Mouse (Mus musculus) lung, embryonic 15.5 days (tissue): ENCODE measurements around the gene Lbhd1. TPM values are rescaled to one million over a fixed set of nuclear protein-coding genes. Genes with fewer than 3 reads are reported as not detected.
"Not testable (repeated sequence)": the region's sequence is repeated elsewhere in the genome, so short reads cannot be mapped to it uniquely, and the experiment has no call there.

Experiments used
- ATAC-seq: fragments of 200-750 bp; cut with Nextera tagmentation; 2 replicates; pipeline ENCODE4 v1.8.0; 2017; ENCODE audit warnings: moderate number of reproducible peaks, borderline replicate concordance; ENCODE audit not compliant: low FRiP score, low TSS enrichment; ENCODE audit errors: extremely low read depth
- H3K27ac ChIP-seq: fragments of 300-500 bp; sonication (generic); 2 replicates; pipeline ENCODE4 v1.5.1; 2015; ENCODE audit warnings: moderate library complexity, mild to moderate bottlenecking, inconsistent platforms
- H3K27me3 ChIP-seq: fragments of 300-500 bp; sonication (generic); 2 replicates; pipeline ENCODE4 v1.6.1; 2015; ENCODE audit warnings: inconsistent platforms
- H3K36me3 ChIP-seq: fragments of 300-500 bp; sonication (generic); 2 replicates; pipeline ENCODE4 v1.6.1; 2015; ENCODE audit warnings: inconsistent platforms
- H3K4me1 ChIP-seq: fragments of 300-500 bp; sonication (generic); 2 replicates; pipeline ENCODE4 v1.6.1; 2015; ENCODE audit warnings: inconsistent platforms
- H3K4me2 ChIP-seq: fragments of 300-500 bp; sonication (generic); 2 replicates; pipeline ENCODE4 v1.6.1; 2015; ENCODE audit warnings: inconsistent platforms, mild to moderate bottlenecking, moderate library complexity
- H3K4me3 ChIP-seq: fragments of 300-500 bp; sonication (generic); 2 replicates; pipeline ENCODE4 v1.5.1; 2015; ENCODE audit warnings: mild to moderate bottlenecking, inconsistent platforms
- H3K9ac ChIP-seq: fragments of 300-500 bp; sonication (generic); 2 replicates; pipeline ENCODE4 v1.6.1; 2015; ENCODE audit warnings: inconsistent platforms
- H3K9me3 ChIP-seq: fragments of 300-500 bp; sonication (generic); 2 replicates; pipeline ENCODE4 v1.6.1; 2016; ENCODE audit warnings: inconsistent platforms
- WGBS: fragments of 180-500 bp; shearing (Covaris S2); methylation state at CpG from one replicate; pipeline ENCODE4 v1.1.7; 2015; 5-methylcytosine and 5-hydroxymethylcytosine counted together
- polyA plus RNA-seq: library from polyadenylated mRNA; unstranded; fragments of >200 nt; fragmentation: Nextera tagmentation; extraction: Ambion mirVana; gene quantifications from 2 replicates; pipeline ENCODE4 v1.2.1, GENCODE M21; 2015

Gene Lbhd1
- 70.5 and 72.7 TPM in 2 replicates for polyA plus RNA-seq

DNA sequence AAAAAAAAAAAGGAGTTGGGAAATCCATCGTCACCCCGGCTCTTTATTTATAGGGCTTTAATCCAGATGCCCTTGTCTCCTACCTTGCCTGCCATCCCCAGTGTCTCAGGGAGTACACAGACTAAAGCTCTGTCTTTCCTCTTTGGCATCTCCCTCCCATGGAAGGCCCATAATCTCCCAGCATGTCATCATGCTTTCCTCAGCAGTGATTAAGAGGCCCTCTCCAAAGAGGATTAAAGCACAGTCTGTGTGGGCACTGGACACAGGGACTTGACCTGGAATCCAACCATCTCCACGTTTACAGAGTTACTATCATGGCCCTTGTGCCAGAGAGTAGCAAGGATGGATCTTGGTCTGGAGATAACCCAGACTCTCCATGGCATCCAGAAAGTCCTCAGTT is at the start of gene Lbhd1, which contains the start of gene Gm49403:
Gene Lbhd1 (plus strand): TSS at position 117 of the 400 bp plus-strand sequence.
Gene Gm49403 (plus strand): TSS at position 315 of the 400 bp plus-strand sequence.
- H3K9ac ChIP-seq = no peak within 1 kb of the TSS
- H3K27ac ChIP-seq = no peak within 1 kb of the TSS
- H3K27me3 ChIP-seq = no peaks in the 10 kb centered on the region
- H3K4me2 ChIP-seq = no peak within 1 kb of the TSS
- H3K9me3 ChIP-seq = no peaks in the 10 kb centered on the region
- H3K36me3 ChIP-seq = no peaks in the 10 kb centered on the region
- no peak within 1 kb of the TSS for H3K4me3 ChIP-seq
- ATAC-seq = no peak
- whole genome bisulfite sequencing = 77% methylated on average over 3 of the region's 3 CpGs
- peaks cover 20% of the 10 kb centered on the region for H3K4me1 ChIP-seq

- WGBS = 96% methylated on average over 10 of the region's 10 CpGs
- H3K9ac ChIP-seq, H3K27ac ChIP-seq, H3K4me3 ChIP-seq, H3K27me3 ChIP-seq, H3K4me2 ChIP-seq, H3K9me3 ChIP-seq, ATAC-seq: not testable (repeated sequence)
- peaks cover 35% of the 10 kb centered on the region for H3K36me3 ChIP-seq
- H3K4me1 ChIP-seq = peaks cover 23% of the 10 kb centered on the region
Measured at GRCm38 (mm10) chr19:8836327-8836726, 47.2 kb upstream of the Lbhd1 start.

GRCm38 (mm10) chr19:8837251-8837791 is 46.2 kb upstream of the Lbhd1 start, which contains the start of gene Bscl2:
Gene Bscl2 (plus strand): TSS chr19:8837467.
- Histone ChIP-seq H3K4me2 (peak within 1 kb of the TSS; percentile 86), H3K27me3 (no peaks in the 10 kb centered on the region), H3K36me3 (peaks cover 26% of the 10 kb centered on the region), H3K4me1 (peaks cover 23% of the 10 kb centered on the region), H3K9ac (peak within 1 kb of the TSS; percentile 72), H3K27ac (peak within 1 kb of the TSS; percentile 98), H3K9me3 (no peaks in the 10 kb centered on the region), H3K4me3 (peak within 1 kb of the TSS; percentile 59)
- WGBS = under 1% methylated on average over 37 of the region's 38 CpGs
- peak; percentile 79 for ATAC-seq

GRCm38 (mm10) chr19:8838041-8838730 is 45.3 kb upstream of the Lbhd1 start:
- no peaks in the 10 kb centered on the region for H3K27me3 ChIP-seq
- peaks cover 23% of the 10 kb centered on the region for H3K36me3 ChIP-seq
- peak overlapping the region; percentile 72 for H3K9ac ChIP-seq
- WGBS = 15% methylated on average over 15 of the region's 15 CpGs
- peak overlapping the region; percentile 86 for H3K4me2 ChIP-seq
- peak overlapping the region; percentile 98 for H3K27ac ChIP-seq
- peak overlapping the region; percentile 59 for H3K4me3 ChIP-seq
- ATAC-seq = peak; percentile 16; the same call in 1 of the 2 replicates
- H3K9me3 ChIP-seq = no peaks in the 10 kb centered on the region
- peaks cover 23% of the 10 kb centered on the region for H3K4me1 ChIP-seq

GRCm38 (mm10) chr19:8839103-8839907 is 44.2 kb upstream of the Lbhd1 start, which contains the start of gene Gng3:
Gene Gng3 (minus strand): TSS chr19:8839194.
- H3K27ac ChIP-seq = peak within 1 kb of the TSS; percentile 98
- peak within 1 kb of the TSS; percentile 86 for H3K4me2 ChIP-seq
- H3K4me3 ChIP-seq = peak within 1 kb of the TSS; percentile 59
- ATAC-seq = no peak
- no peaks in the 10 kb centered on the region for H3K27me3 ChIP-seq
- H3K9me3 ChIP-seq = no peaks in the 10 kb centered on the region
- H3K9ac ChIP-seq = peak within 1 kb of the TSS; percentile 72
- WGBS = 62% methylated on average over 11 of the region's 11 CpGs
- H3K4me1 ChIP-seq = peaks cover 23% of the 10 kb centered on the region
- peaks cover 11% of the 10 kb centered on the region for H3K36me3 ChIP-seq

DNA sequence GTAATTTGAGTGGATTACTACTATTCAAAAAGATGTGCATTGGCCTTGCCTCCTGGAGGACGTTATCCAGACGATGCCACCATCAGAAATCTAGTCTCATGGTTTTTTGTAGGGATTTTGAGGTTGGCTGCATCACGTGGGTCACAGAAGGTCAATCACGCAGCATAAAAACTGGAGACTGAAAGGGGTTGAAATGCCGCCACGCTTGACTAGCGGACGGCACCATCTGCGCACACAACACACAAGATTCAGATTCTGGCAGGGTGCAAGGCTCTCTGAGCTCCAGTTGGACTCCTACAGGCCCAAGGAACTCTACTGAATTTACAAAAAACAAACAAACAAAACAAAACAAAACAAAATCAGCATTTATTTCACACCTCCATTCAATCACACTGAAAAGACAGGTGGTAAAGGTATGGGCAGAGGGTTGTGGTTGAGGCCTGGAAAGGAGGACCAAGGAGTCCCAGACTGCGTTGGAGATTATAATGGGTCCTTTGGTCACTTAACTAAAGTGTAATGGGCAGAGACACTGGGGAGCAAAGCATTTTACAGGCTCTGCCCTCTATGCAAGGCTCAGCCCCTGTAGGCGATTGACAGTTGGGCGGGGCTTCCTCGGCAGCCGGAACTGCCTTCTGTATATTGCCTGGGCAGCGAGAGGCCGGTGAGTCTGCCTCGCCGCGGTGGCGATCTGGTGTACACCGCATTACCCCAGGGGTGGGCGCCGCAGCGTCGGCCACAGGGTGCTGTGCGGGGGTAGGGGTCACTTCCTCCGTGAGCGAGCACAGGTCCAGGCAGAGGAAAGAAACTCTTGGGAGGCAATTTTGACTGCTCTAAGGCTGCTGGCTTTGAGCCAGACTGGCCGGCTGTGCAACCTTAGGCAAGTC is 43.4 kb upstream of the Lbhd1 start:
- no peak overlapping the region for H3K27ac ChIP-seq
- peak overlapping the region; percentile 53 for H3K4me3 ChIP-seq
- H3K36me3 ChIP-seq = 0 out of 2 replicates have a peak, but pooled peaks cover 5% of the 10 kb centered on the region
- 27% methylated on average over 29 of the region's 29 CpGs for WGBS
- ATAC-seq = peak; percentile 66; the same call in 1 of the 2 replicates
- peaks cover 23% of the 10 kb centered on the region for H3K4me1 ChIP-seq
- no peaks in the 10 kb centered on the region for H3K27me3 ChIP-seq
- H3K4me2 ChIP-seq = peak overlapping the region; percentile 81
- no peaks in the 10 kb centered on the region for H3K9me3 ChIP-seq
- H3K9ac ChIP-seq = peak overlapping the region; percentile 48

DNA sequence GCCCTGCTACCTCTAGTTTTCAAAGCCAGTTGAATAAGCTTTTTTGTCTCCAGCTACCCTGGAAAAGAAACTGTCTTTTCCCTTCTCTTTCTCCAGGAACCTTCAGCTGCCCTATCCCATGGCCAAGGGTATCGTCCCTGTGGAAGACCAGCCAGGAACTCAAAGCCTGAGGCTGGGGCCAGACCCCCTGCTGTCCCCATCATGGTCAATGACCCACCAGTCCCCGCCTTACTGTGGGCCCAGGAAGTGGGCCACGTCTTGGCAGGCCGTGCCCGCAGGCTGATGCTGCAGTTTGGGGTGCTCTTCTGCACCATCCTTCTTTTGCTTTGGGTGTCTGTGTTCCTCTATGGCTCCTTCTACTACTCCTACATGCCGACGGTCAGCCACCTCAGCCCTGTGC is 42.5 kb upstream of the Lbhd1 start:
- no peaks in the 10 kb centered on the region for H3K9me3 ChIP-seq
- no peaks in the 10 kb centered on the region for H3K27me3 ChIP-seq
- H3K36me3 ChIP-seq = peaks cover 9% of the 10 kb centered on the region
- peak overlapping the region; percentile 48 for H3K9ac ChIP-seq
- H3K27ac ChIP-seq = no peak overlapping the region
- H3K4me1 ChIP-seq = peaks cover 23% of the 10 kb centered on the region
- ATAC-seq = no peak
- WGBS = 89% methylated on average over 7 of the region's 7 CpGs
- peak overlapping the region; percentile 53 for H3K4me3 ChIP-seq
- H3K4me2 ChIP-seq = peak overlapping the region; percentile 81

DNA sequence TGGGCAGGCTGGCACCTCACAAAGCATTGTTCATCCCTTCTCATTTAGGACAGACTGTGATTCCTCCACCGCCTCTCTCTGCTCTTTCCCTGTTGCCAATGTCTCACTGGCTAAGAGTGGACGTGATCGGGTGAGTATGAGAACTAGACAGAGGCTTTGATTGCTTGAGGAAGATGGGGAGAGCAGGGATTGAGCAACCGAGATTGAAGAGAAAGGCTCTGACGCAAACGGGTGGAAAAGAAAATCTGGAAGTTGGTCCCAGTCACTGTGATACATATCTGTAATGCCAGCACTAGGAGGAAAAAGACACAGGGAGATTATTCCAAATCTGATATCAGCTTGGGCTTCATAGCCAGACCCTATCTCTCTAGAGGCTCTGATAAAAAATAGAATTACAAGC is 40.6 kb upstream of the Lbhd1 start:
- H3K27me3 ChIP-seq = no peaks in the 10 kb centered on the region
- H3K27ac ChIP-seq = no peak overlapping the region
- peaks cover 24% of the 10 kb centered on the region for H3K36me3 ChIP-seq
- peaks cover 23% of the 10 kb centered on the region for H3K4me1 ChIP-seq
- H3K9ac ChIP-seq = no peak overlapping the region
- no peak for ATAC-seq
- H3K4me2 ChIP-seq = no peak overlapping the region
- no peak overlapping the region for H3K4me3 ChIP-seq
- 83% methylated on average over 6 of the region's 6 CpGs for WGBS
- H3K9me3 ChIP-seq = no peaks in the 10 kb centered on the region

- no peak overlapping the region for H3K27ac ChIP-seq
- WGBS = 60% methylated on average over 5 of the region's 5 CpGs
- peaks cover 28% of the 10 kb centered on the region for H3K36me3 ChIP-seq
- H3K27me3 ChIP-seq = no peaks in the 10 kb centered on the region
- peaks cover 10% of the 10 kb centered on the region for H3K4me1 ChIP-seq
- H3K4me2 ChIP-seq = no peak overlapping the region
- no peak overlapping the region for H3K4me3 ChIP-seq
- H3K9me3 ChIP-seq = no peaks in the 10 kb centered on the region
- no peak overlapping the region for H3K9ac ChIP-seq
- no peak for ATAC-seq
Measured at GRCm38 (mm10) chr19:8844371-8845129, 39.0 kb upstream of the Lbhd1 start.

DNA sequence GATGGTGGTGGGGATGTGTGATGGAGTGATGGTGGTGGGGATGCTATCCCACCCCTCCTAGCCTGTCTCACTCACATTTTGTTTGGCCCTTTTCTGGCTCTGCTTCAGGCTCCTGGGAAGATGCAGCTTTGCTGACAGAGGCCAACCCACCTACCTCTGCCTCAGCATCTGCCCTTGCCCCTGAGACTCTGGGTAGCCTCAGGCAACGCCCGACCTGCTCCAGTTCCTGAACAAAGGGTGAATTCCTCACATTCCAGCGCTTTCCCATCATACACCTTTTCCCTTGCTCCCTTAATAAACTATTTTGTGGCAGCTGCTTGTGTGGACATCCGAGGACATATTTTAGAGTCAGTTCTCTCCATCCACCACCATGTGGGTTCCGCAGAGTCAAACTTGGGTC is 35.2 kb upstream of the Lbhd1 start:
- no peak overlapping the region for H3K9ac ChIP-seq
- no peak overlapping the region for H3K4me3 ChIP-seq
- ATAC-seq = no peak
- 68% methylated on average over 5 of the region's 5 CpGs for WGBS
- peaks cover 12% of the 10 kb centered on the region for H3K4me1 ChIP-seq
- peaks cover 22% of the 10 kb centered on the region for H3K36me3 ChIP-seq
- H3K9me3 ChIP-seq = no peaks in the 10 kb centered on the region
- H3K27me3 ChIP-seq = no peaks in the 10 kb centered on the region
- no peak overlapping the region for H3K27ac ChIP-seq
- H3K4me2 ChIP-seq = no peak overlapping the region
